Mouse (Mus musculus): Measurements from ENCODE around the gene Pin4.

GRCm38 (mm10) chrX:102163529-102163928, 44.3 kb downstream of the Pin4 start:
- TF ChIP-seq CTCF (IDR thresholded peaks at IDR 0.05; ENCODE audit: low read depth, low read length), result no peak
- TF ChIP-seq POLR2A (IDR thresholded peaks at IDR 0.05; ENCODE audit: insufficient read depth, low read length), result no peak
- TF ChIP-seq EP300 (IDR thresholded peaks at IDR 0.05; ENCODE audit: insufficient read depth, low read depth, low read length), result no peak

Measured in ES-Bruce4 (cell line).